Comparison of ENCODE assay signal across 13 mouse cellular contexts in genomic region chr7:31053882-31054447, GRCm38 (mm10). TPM values are rescaled to one million over a fixed set of nuclear protein-coding genes. Genes with fewer than 3 reads are reported as not detected.
DNase-seq lines count a peak whose midpoint lies in the region; ATAC-seq and TF ChIP-seq lines count a peak whose summit lies in the region.
"Had no signal": no experiment of that assay in that cellular context is flagged by ENCODE, and none has a peak within 500 bp of the region (broad histone marks: within the 10 kb centered on the region; RNA-seq: fewer than 3 reads in every experiment).

No protein-coding gene starts in this region.

- no peak for TF ChIP-seq CTCF in olfactory bulb, adult 2 months (IDR thresholded peaks at IDR 0.05; ENCODE audit: insufficient read depth, low read depth, low read length)

- H3K9me3 ChIP-seq in limb, embryonic 12.5 days, result no peaks in the 10 kb centered on the region
- no peaks in the 10 kb centered on the region for H3K9me3 ChIP-seq in limb, embryonic 10.5 days (replicated peaks)
- H3K9me3 ChIP-seq in heart, embryonic 15.5 days (replicated peaks), result no peaks in the 10 kb centered on the region
- no peaks in the 10 kb centered on the region for H3K9me3 ChIP-seq in hindbrain, embryonic 16.5 days (ENCODE audit: control insufficient read depth, low read length)
- H3K9me3 ChIP-seq: embryonic facial prominence, embryonic 12.5 days; midbrain, embryonic 13.5 days had no signal

- no peak for TF ChIP-seq POLR2A in olfactory bulb, adult 2 months (IDR thresholded peaks at IDR 0.05; ENCODE audit: insufficient read depth, low read depth, low read length)

- 30% methylated on average over 10 of the region's 10 CpGs for WGBS in limb, embryonic 12.5 days
- WGBS in limb, embryonic 10.5 days, result 33% methylated on average over 10 of the region's 10 CpGs
- 13% methylated on average over 10 of the region's 10 CpGs for WGBS in heart, embryonic 15.5 days
- 51% methylated on average over 10 of the region's 10 CpGs for WGBS in olfactory bulb, adult 2 months
- 27% methylated on average over 10 of the region's 10 CpGs for WGBS in hindbrain, embryonic 16.5 days

- H3K36me3 ChIP-seq in limb, embryonic 12.5 days, result no peaks in the 10 kb centered on the region
- H3K36me3 ChIP-seq in limb, embryonic 10.5 days, result no peaks in the 10 kb centered on the region
- H3K36me3 ChIP-seq in heart, embryonic 15.5 days, result no peaks in the 10 kb centered on the region
- H3K36me3 ChIP-seq in hindbrain, embryonic 16.5 days (ENCODE audit: control insufficient read depth, insufficient read depth, low read length), result no peaks in the 10 kb centered on the region
- H3K36me3 ChIP-seq: embryonic facial prominence, embryonic 12.5 days; midbrain, embryonic 13.5 days had no signal

- ATAC-seq in limb, embryonic 12.5 days (ENCODE audit: insufficient number of reproducible peaks, insufficient read depth, low FRiP score, low TSS enrichment, low read depth), result no peak
- ATAC-seq in heart, embryonic 15.5 days (replicated peaks; ENCODE audit: insufficient number of reproducible peaks, insufficient read depth, low FRiP score, low read depth), result no peak
- ATAC-seq in hindbrain, embryonic 16.5 days, result no peak
- ATAC-seq: midbrain, embryonic 13.5 days had no signal

- peaks cover 66% of the 10 kb centered on the region for H3K4me1 ChIP-seq in limb, embryonic 12.5 days (replicated peaks)
- peaks cover 61% of the 10 kb centered on the region for H3K4me1 ChIP-seq in limb, embryonic 10.5 days
- H3K4me1 ChIP-seq in heart, embryonic 15.5 days (replicated peaks), result peaks cover 67% of the 10 kb centered on the region
- H3K4me1 ChIP-seq in olfactory bulb, adult 2 months (ENCODE audit: control insufficient read depth, insufficient read depth, low read length), result peaks cover 37% of the 10 kb centered on the region
- peaks cover 33% of the 10 kb centered on the region for H3K4me1 ChIP-seq in hindbrain, embryonic 16.5 days (ENCODE audit: control insufficient read depth, insufficient read depth, low read depth, low read length)

- H3K4me3 ChIP-seq in limb, embryonic 12.5 days (replicated peaks), result no peak overlapping the region
- no peak overlapping the region for H3K4me3 ChIP-seq in limb, embryonic 10.5 days
- peak overlapping the region; percentile 57 for H3K4me3 ChIP-seq in heart, embryonic 15.5 days
- H3K4me3 ChIP-seq in olfactory bulb, adult 2 months (ENCODE audit: insufficient read depth, low read depth, low read length), result 0 out of 2 replicates have a peak overlapping the region, but pooled peaks have one; percentile 15
- H3K4me3 ChIP-seq in hindbrain, embryonic 16.5 days (ENCODE audit: low read length), result no peak overlapping the region
- H3K4me3 ChIP-seq: midbrain, embryonic 13.5 days had no signal

- H3K27ac ChIP-seq in limb, embryonic 12.5 days, result no peak overlapping the region
- H3K27ac ChIP-seq in limb, embryonic 10.5 days, result no peak overlapping the region; the same call in 1 of the 2 replicates
- peak overlapping the region; percentile 97 for H3K27ac ChIP-seq in heart, embryonic 15.5 days
- H3K27ac ChIP-seq in olfactory bulb, adult 2 months (ENCODE audit: insufficient read depth, low read depth, low read length), result peak overlapping the region; percentile 66; the same call in 1 of the 2 replicates
- no peak overlapping the region for H3K27ac ChIP-seq in hindbrain, embryonic 16.5 days (ENCODE audit: low read depth, low read length)
- H3K27ac ChIP-seq: midbrain, embryonic 13.5 days had no signal

- peaks cover 60% of the 10 kb centered on the region for H3K27me3 ChIP-seq in limb, embryonic 12.5 days
- peaks cover 63% of the 10 kb centered on the region for H3K27me3 ChIP-seq in limb, embryonic 10.5 days (ENCODE audit: low read depth, poor library complexity, severe bottlenecking)
- peaks cover 41% of the 10 kb centered on the region for H3K27me3 ChIP-seq in heart, embryonic 15.5 days
- peaks cover 19% of the 10 kb centered on the region for H3K27me3 ChIP-seq in hindbrain, embryonic 16.5 days (replicated peaks; ENCODE audit: control insufficient read depth, insufficient read depth, low read length)

- H3K4me2 ChIP-seq in limb, embryonic 12.5 days, result peak overlapping the region; percentile 48
- peak overlapping the region; percentile 66 for H3K4me2 ChIP-seq in heart, embryonic 15.5 days
- H3K4me2 ChIP-seq in hindbrain, embryonic 16.5 days (ENCODE audit: low read length), result no peak overlapping the region
- H3K4me2 ChIP-seq: midbrain, embryonic 13.5 days had no signal

- H3K9ac ChIP-seq in limb, embryonic 12.5 days (replicated peaks), result no peak overlapping the region
- peak overlapping the region; percentile 65 for H3K9ac ChIP-seq in heart, embryonic 15.5 days
- no peak overlapping the region for H3K9ac ChIP-seq in hindbrain, embryonic 16.5 days (ENCODE audit: low read depth, low read length)
- H3K9ac ChIP-seq: embryonic facial prominence, embryonic 12.5 days had no signal

- DNase-seq in limb, embryonic 10.5 days (ENCODE audit: low spot score), result no peak
- peak; percentile 57 to 66 for DNase-seq in cerebellum, postnatal 14 days
- DNase-seq in adrenal gland, adult 8-10 months, result no peak
- DNase-seq: kidney, adult 11 months; retina, postnatal 1 day; thymus, postnatal 4 days had no signal

RNA-seq across cellular contexts. Expression of gene Fxyd7, which starts 2.7 kb away (rescaled TPM):
- 9.7 and 10.6 TPM in 2 replicates for polyA plus RNA-seq in limb, embryonic 12.5 days (2016; fragmentation: Nextera tagmentation; extraction: Ambion mirVana)
- polyA plus RNA-seq in limb, embryonic 10.5 days (2016; fragmentation: Nextera tagmentation; extraction: Ambion mirVana), result 0.30 and 1.3 TPM in 2 replicates
- polyA plus RNA-seq in heart, embryonic 15.5 days (2015; fragmentation: Nextera tagmentation; extraction: Ambion mirVana), result 1.1 and 2.7 TPM in 2 replicates
- not detected in 2 replicates for polyA plus RNA-seq in olfactory bulb, adult 2 months (2012; ENCODE audit: insufficient read depth, insufficient read length, low replicate concordance, missing spikeins)
- 324 and 417 TPM in 2 replicates for polyA plus RNA-seq in hindbrain, embryonic 16.5 days (2015; fragmentation: Nextera tagmentation; extraction: Ambion mirVana)
- 1 to 10 TPM; 2.0 to 4.1 (median 2.3) TPM for total RNA-seq in adrenal gland, adult 8-10 months (2022)
- total RNA-seq: ES-E14 had no signal

RNA-seq across cellular contexts. Expression of gene Fxyd1, which starts 3.0 kb away (rescaled TPM):
- 23.6 and 28.2 TPM in 2 replicates for polyA plus RNA-seq in limb, embryonic 12.5 days (2016; fragmentation: Nextera tagmentation; extraction: Ambion mirVana)
- 6.2 and 7.7 TPM in 2 replicates for polyA plus RNA-seq in limb, embryonic 10.5 days (2016; fragmentation: Nextera tagmentation; extraction: Ambion mirVana)
- polyA plus RNA-seq in heart, embryonic 15.5 days (2015; fragmentation: Nextera tagmentation; extraction: Ambion mirVana), result 950 and 1,236 TPM in 2 replicates
- polyA plus RNA-seq in olfactory bulb, adult 2 months (2012; ENCODE audit: insufficient read depth, insufficient read length, low replicate concordance, missing spikeins), result not detected in 2 replicates
- polyA plus RNA-seq in hindbrain, embryonic 16.5 days (2015; fragmentation: Nextera tagmentation; extraction: Ambion mirVana), result 69.4 and 89.9 TPM in 2 replicates
- 100 to 1,000 TPM; 110 to 212 (median 163) TPM for total RNA-seq in adrenal gland, adult 8-10 months (2022)
- total RNA-seq: ES-E14 had no signal

RNA-seq across cellular contexts. Expression of gene Lgi4, which starts 5.2 kb away (rescaled TPM):
- 0.61 and 0.87 TPM in 2 replicates for polyA plus RNA-seq in limb, embryonic 12.5 days (2016; fragmentation: Nextera tagmentation; extraction: Ambion mirVana)
- 0.13 and 0.16 TPM in 2 replicates for polyA plus RNA-seq in limb, embryonic 10.5 days (2016; fragmentation: Nextera tagmentation; extraction: Ambion mirVana)
- 0.25 and 0.39 TPM in 2 replicates for polyA plus RNA-seq in heart, embryonic 15.5 days (2015; fragmentation: Nextera tagmentation; extraction: Ambion mirVana)
- polyA plus RNA-seq in olfactory bulb, adult 2 months (2012; ENCODE audit: insufficient read depth, insufficient read length, low replicate concordance, missing spikeins), result not detected in 2 replicates
- 0.50 and 0.65 TPM in 2 replicates for polyA plus RNA-seq in hindbrain, embryonic 16.5 days (2015; fragmentation: Nextera tagmentation; extraction: Ambion mirVana)
- total RNA-seq in adrenal gland, adult 8-10 months (2022), result 1 to 10 TPM; 2.8 to 8.8 (median 4.2) TPM

RNA-seq across cellular contexts. Expression of gene Fxyd5, which starts 11.7 kb away (rescaled TPM):
- polyA plus RNA-seq in limb, embryonic 12.5 days (2016; fragmentation: Nextera tagmentation; extraction: Ambion mirVana), result 9.9 and 10.3 TPM in 2 replicates
- polyA plus RNA-seq in limb, embryonic 10.5 days (2016; fragmentation: Nextera tagmentation; extraction: Ambion mirVana), result 8.0 and 8.1 TPM in 2 replicates
- 39.1 and 47.0 TPM in 2 replicates for polyA plus RNA-seq in heart, embryonic 15.5 days (2015; fragmentation: Nextera tagmentation; extraction: Ambion mirVana)
- not detected in 2 replicates for polyA plus RNA-seq in olfactory bulb, adult 2 months (2012; ENCODE audit: insufficient read depth, insufficient read length, low replicate concordance, missing spikeins)
- 24.4 and 32.9 TPM in 2 replicates for polyA plus RNA-seq in hindbrain, embryonic 16.5 days (2015; fragmentation: Nextera tagmentation; extraction: Ambion mirVana)
- 10 to 100 TPM; 53.1 to 81.6 (median 58.8) TPM for total RNA-seq in adrenal gland, adult 8-10 months (2022)

RNA-seq across cellular contexts. Expression of gene Fxyd3, which starts 22.5 kb away (rescaled TPM):
- polyA plus RNA-seq in limb, embryonic 12.5 days (2016; fragmentation: Nextera tagmentation; extraction: Ambion mirVana), result 18.3 and 19.2 TPM in 2 replicates
- 7.6 and 10.0 TPM in 2 replicates for polyA plus RNA-seq in limb, embryonic 10.5 days (2016; fragmentation: Nextera tagmentation; extraction: Ambion mirVana)
- 2.6 and 15.2 TPM in 2 replicates for polyA plus RNA-seq in heart, embryonic 15.5 days (2015; fragmentation: Nextera tagmentation; extraction: Ambion mirVana)
- not detected in 2 replicates for polyA plus RNA-seq in olfactory bulb, adult 2 months (2012; ENCODE audit: insufficient read depth, insufficient read length, low replicate concordance, missing spikeins)
- polyA plus RNA-seq in hindbrain, embryonic 16.5 days (2015; fragmentation: Nextera tagmentation; extraction: Ambion mirVana), result 0.43 and 0.95 TPM in 2 replicates
- total RNA-seq in adrenal gland, adult 8-10 months (2022), result 1 to 10 TPM in 1 of 4 experiments, under 1 TPM in 3; 0.73 to 1.3 (median 0.86) TPM

Comparison
In these comparisons a context has a peak if more than half of its experiments do, and no peak if none do; other contexts are left out.
1. H3K27ac ChIP-seq: peak in heart, embryonic 15.5 days (single experiment) and olfactory bulb, adult 2 months (single experiment); none in limb, embryonic 12.5 days (single experiment), limb, embryonic 10.5 days (single experiment) and hindbrain, embryonic 16.5 days (single experiment).
2. H3K4me3 ChIP-seq: peak in heart, embryonic 15.5 days (single experiment) and olfactory bulb, adult 2 months (single experiment); none in limb, embryonic 12.5 days (single experiment), limb, embryonic 10.5 days (single experiment) and hindbrain, embryonic 16.5 days (single experiment).
3. DNase-seq: peak in cerebellum, postnatal 14 days (2 of 2); none in limb, embryonic 10.5 days (single experiment) and adrenal gland, adult 8-10 months (single experiment).
4. RNA of gene Fxyd7, which starts 2.7 kb away (polyA plus RNA-seq): 324 to 417 TPM in hindbrain, embryonic 16.5 days; 9.7 to 10.6 TPM in limb, embryonic 12.5 days, 0.30 to 1.3 TPM in limb, embryonic 10.5 days, 1.1 to 2.7 TPM in heart, embryonic 15.5 days and not detected in olfactory bulb, adult 2 months; every median in the first group is over 10 times any median in the second.
5. RNA of gene Fxyd1, which starts 3.0 kb away (polyA plus RNA-seq): 950 to 1,236 TPM in heart, embryonic 15.5 days; 69.4 to 89.9 TPM in hindbrain, embryonic 16.5 days, 23.6 to 28.2 TPM in limb, embryonic 12.5 days, 6.2 to 7.7 TPM in limb, embryonic 10.5 days and not detected in olfactory bulb, adult 2 months; every median in the first group is over 10 times any median in the second.